Mouse (Mus musculus) thymus, adult 2 months (tissue): Measurements from ENCODE around the gene Slc38a2.

ENCODE experiments used
- CTCF ChIP-seq: fragments of 200-500 bp; IDR thresholded peaks from 2 replicates; pipeline ENCODE4 v1.5.1; 2012; ENCODE audit warnings: mild to moderate bottlenecking, control low read depth, low read length, moderate library complexity, borderline replicate concordance; ENCODE audit not compliant: control insufficient read depth, poor library complexity, insufficient read depth; ENCODE audit errors: extremely low read depth
- POLR2A ChIP-seq: fragments of 200-500 bp; IDR thresholded peaks from 2 replicates; pipeline ENCODE4 v1.6.1; 2012; ENCODE audit warnings: mild to moderate bottlenecking, low read length, control low read depth, moderate library complexity; ENCODE audit not compliant: control insufficient read depth, poor library complexity, insufficient read depth; ENCODE audit errors: extremely low read depth

GRCm38 (mm10) chr15:96714676-96715016 is 15.1 kb upstream of the Slc38a2 start:
- no peak for TF ChIP-seq CTCF
- TF ChIP-seq POLR2A: no peak
